Mouse (Mus musculus): ENCODE results near the gene Smg1. TPM values are rescaled to one million over a fixed set of nuclear protein-coding genes. Genes with fewer than 3 reads are reported as not detected.

Gene Smg1
- 10 to 100 TPM; 40.6 to 41.4 TPM for total RNA-seq (2021)
- long read RNA-seq, experiment 1, partial matches to known transcripts: 1 of 2 reads
- long read RNA-seq, experiment 1, other reads (novel, unspliced or antisense): 1 of 2 reads
- long read RNA-seq, experiment 2, partial matches to known transcripts: 2 of 6 reads
- long read RNA-seq, experiment 2, other reads (novel, unspliced or antisense): 4 of 6 reads

DNA sequence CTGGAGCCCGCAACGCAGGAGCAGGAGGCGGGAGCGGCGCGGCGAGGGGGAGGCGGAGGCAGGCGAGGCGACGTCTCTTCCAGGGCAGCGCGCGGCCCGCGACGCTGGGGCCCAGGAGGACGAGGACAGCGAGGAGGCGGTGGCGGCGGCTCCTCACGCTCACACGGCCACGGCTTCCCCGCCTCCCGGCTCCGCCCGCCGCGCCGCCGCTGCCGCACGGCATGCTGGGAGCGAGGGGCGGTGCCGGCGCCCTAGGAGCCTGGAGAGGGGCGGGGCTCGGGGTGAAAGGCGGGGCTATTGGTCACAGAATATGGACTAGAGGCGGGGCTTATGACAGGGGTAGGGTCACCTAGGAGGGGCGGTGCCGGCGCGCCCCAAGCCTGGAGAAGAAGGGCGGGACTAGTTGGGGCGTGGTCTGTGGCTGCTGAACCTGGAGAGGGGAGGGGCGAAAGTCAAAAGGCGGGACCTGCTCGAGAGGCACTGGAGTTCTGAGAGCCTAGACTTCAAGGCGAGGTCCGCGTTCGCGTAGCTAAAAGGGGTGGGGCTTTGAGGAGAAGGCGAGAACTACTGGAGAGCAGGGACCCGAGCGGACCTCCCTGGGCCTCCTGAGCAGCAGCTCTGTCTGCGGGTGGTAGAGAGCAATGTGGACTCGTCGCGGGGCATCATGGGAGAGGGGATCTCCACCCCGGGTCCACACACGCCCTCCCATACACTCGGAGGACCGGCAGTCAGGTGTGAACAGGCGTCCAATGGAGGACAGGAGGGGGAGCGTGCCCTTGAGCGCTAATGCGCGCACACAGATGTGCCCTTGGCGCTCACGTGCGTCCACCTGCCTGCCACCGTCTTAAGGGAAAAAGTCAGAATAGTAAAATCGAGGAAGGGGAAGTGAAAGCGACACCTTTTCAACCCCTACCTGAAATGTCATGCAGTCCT is at the start of gene Smg1:
Gene Smg1, minus strand, starts transcription at position 218 of the 933 bp plus-strand sequence.
- peak; percentile 99 for DNase-seq (ENCODE audit: low spot score in 2 of 2)

DNA sequence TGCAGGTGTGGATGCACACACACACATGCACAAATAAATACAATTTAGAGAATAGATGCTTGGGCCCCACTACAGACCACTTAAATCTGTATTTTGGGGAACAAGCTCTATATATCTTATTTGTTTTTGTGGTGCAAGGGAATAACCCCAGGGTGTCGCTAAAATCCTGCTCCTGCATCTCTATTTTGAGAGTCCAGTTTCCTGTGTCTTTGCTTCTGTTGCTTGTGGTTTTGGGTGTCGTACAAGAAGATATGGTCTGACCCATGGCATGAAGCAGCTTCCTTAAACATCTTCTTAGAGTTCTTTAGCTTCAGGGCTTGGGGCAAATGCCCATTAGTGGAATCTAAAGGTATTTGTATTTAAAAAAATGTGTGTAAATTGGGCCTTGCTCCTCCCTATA is 39.7 kb upstream of the Smg1 start:
- DNase-seq (ENCODE audit: low spot score in 2 of 2): no peak

DNA sequence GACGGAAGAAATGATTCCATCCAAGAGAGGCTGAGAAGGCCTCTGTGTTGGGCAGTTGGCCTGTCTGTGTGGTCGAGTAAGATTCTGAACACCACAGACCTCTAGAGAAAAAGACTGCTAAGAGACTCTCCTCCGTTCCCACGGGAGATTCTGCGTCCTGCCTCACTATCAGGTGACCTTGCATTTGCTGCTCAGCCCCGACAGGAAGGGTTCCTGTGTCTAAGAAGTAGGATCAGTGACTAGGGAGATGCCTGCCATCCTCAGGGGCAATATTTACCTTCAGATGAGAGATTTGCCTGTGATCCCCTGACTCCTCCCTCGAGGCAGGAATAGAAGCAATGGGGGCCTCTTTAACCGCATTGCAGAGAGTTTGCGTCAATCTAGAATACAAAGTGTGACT is 39.1 kb upstream of the Smg1 start:
- no peak for DNase-seq (ENCODE audit: low spot score in 2 of 2)

DNA sequence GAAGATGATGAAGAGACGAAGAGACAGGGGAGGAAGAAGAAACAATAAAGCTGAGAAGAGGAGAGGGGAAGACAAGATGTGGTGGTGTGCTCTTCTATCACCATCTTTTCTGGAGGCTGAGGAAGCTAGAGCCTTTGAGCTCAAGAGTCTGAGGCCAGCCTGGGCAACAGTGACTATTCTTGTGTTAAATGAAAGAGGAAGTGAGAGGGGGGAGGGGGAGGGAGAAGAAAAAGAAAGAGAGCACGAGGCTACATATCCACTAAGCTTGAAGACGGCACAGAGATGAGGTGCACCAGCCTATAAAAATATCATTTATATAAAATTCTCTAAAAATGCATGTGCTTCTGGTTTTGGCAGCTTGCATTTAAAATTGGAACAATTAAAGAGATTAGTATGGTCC is 36.1 kb upstream of the Smg1 start:
- no peak for DNase-seq (ENCODE audit: low spot score in 2 of 2)

DNA sequence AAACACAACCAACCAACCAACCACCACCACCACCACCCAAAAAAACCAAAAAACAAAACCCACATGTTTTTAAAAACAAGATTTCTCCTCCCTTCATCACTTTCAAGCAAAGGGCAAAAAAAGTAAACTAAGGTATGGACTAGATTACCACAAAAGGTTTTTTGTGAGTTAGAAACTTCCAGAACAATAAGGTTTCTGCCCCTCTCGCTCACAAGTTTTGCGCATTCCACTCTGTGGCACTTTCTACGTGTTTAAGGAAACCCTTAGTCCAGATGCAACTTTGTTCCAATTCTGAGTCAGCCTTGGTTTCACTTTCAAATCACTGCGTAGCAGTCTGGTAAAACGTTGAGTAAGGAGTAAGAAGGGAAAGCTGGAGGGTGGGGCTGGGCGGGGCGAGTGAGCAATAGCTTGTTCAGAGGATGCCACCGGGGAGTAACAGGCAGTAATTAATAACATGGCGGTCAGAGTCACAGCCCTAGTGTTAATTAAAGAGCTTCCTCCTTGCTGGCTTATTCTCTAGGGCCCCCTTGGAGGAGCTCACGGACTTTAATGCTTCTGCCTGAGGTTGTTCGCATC is 34.0 kb upstream of the Smg1 start:
- DNase-seq (ENCODE audit: low spot score in 2 of 2): peak in 1 of 2 experiments; percentile 23

DNA sequence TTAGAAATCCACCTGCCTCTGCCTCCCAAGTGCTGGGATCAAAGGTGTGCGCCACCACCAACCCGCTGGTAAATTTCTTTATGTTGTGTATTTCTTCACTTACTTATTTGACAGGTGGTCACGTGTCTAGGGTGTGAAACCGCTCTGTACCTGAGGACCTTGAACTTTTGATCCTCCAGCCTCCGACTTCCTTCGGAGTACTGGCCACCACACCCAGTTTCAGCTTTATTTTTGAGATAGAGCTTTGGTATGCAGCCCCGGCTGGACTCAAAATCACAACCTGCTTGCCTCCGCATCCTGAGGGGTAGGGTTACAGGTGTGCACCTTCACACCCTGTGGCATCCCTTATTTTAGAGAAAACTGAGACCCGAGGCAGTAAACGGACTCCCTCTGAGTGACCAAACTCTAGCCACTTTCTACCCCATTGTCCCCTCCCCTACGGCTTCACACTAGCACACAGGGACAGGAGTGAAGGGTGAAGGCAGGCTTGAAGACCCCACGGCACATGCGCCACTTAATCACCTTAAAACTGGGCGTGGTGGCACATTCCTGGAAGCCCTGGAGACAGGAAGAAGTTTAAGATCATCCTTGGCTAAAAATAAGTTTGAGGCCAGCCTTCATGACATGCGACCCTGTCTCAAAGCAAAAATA is 33.3 kb upstream of the Smg1 start:
- no peak for DNase-seq (ENCODE audit: low spot score in 2 of 2)

DNA sequence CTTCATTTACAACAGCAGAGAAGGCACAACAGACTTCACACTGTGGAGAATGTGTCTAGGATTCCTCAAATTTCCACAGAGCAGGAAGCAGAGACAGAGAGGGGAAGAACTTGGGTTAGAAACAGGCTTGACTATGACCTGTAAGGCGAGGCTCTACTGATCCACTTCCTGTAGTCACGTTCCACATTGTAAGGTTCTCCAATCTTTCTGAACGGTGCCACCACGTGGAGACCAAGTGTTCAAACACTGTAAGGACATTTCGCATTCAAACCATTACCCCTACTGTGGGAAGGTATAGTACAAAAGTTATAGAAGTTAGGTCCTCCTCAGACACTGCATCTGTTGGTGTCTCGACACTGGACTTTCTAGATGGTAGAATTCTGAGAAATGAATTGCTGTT is 31.8 kb upstream of the Smg1 start:
- DNase-seq (ENCODE audit: low spot score in 2 of 2): no peak

DNA sequence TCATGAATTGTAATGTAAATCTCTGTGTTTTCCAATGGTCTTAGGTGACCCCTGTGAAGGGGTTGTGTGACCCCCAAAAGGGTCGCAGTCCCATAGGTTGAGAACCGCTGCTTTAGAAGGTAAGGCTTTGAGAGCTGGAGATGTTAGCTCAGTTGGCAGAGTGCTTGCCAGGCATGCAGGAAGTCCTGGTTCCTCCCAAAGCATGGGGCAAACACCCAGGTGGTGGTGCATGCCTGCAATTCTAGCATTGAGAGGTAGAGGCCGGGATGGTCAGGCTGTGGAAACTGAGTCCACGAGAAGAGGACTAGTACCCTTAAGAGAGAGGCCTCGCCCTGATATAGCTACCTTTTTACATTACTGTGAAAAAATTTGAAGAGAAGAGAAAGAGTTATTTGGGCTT is 31.4 kb upstream of the Smg1 start:
- DNase-seq (ENCODE audit: low spot score in 2 of 2): no peak

DNA sequence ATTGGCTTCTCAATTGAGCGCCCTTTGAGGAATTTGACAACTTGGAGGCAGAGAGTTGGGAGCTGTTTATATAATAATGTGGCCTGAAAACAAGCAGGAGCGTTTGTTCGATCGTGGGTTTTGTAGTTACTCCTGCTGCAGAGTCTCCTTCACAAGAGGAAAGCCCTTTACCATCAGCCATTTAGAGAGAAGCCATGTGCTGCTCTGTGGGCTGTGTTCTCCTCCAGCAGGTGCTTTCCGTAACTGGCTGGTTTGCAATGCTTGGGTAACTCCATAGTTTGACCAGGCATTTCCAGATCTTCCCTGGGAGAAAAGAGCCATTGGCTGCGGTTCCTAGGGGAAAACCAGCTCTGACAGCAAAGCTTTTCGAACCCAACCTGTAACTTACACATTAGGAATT is 30.7 kb upstream of the Smg1 start:
- DNase-seq (ENCODE audit: low spot score in 2 of 2): no peak

DNA sequence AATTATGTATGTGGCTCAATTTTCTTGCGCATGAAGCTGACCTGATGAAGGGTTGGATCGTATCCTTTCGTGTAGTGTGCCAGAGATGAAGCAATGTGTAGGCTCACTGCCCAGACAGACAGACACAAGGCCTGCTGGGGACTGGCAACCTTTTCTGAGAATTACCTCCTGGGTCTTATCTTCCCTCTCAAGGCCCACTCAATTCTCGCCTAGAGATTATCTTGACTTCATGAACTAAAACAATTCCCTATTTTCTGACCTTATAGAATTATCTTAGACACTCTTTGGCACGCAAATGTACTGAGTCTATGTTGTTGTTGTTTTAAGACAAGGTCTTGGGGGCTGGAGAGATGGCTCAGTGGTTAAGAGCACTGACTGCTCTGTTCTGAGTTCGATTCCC is 22.6 kb upstream of the Smg1 start:
- peak in 1 of 2 experiments; percentile 31 for DNase-seq (ENCODE audit: low spot score in 2 of 2)

DNA sequence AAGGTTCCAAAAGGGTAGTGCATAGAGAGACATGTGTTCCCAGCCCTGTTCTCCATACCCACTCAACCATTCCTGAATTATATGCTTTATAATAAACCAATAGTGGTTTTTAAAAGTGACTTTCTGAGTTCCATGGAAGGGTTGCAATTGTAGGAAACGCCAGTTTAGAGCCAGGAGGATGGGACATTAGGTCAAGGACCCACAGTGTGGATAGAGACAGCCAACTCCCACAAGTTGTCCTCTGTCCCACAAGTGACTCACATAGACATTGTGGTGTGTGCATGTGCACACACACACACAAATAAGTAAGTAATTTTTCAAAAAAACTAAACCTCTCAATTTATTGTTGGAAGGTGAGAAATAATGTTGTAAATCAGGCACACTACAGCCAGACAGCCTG is 20.1 kb upstream of the Smg1 start:
- DNase-seq (ENCODE audit: low spot score in 2 of 2): no peak

DNA sequence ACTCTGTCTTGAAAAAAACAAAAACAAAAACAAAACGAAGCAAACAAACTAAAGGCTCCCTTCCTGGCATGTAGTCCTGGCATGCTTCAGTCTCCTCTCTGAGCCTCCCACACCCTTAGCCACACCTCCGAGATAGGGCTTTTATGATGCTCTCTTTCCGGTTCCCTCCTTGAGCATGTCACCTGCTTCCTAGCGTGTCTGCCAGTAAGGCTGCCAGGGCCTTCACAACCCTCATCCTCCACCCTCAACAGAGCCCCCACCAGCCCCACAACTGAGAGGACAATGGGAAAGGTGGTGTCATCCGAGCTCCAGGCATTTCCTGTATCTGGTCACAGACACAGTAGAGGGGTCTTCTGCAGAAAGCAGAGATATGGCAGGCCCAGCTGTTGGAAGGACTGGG is 18.9 kb upstream of the Smg1 start:
- DNase-seq (ENCODE audit: low spot score in 2 of 2): no peak

DNA sequence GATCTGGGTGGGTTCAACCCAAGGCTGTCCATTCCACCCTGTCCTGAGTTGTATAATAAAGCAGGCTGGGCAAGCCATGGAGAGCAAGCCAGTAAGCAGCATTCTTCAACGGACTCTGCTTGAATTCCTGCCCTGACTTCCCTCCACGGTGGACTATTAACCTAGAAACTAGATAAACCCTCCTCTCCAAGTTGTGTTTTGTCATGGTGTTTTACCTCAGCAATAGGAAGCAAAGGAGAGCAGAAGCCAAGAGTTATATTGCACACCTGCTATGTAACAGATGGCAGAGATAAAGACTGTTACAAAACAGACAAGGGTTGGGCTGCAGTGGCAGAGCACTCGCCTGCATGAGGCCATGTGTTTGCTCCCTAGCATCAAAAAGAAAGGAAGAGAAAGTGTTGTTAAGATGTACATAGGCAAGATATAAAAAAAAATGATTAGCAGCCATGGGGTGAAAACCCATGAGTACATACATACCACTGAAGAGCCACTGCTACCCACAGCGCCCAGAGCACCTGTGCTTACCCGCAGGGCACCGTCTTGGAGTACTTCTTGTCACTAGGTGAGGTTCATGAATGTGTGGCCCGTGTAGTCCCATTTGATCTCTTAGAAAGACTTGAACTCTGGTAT is 16.3 kb upstream of the Smg1 start:
- DNase-seq (ENCODE audit: low spot score in 2 of 2): no peak

DNA sequence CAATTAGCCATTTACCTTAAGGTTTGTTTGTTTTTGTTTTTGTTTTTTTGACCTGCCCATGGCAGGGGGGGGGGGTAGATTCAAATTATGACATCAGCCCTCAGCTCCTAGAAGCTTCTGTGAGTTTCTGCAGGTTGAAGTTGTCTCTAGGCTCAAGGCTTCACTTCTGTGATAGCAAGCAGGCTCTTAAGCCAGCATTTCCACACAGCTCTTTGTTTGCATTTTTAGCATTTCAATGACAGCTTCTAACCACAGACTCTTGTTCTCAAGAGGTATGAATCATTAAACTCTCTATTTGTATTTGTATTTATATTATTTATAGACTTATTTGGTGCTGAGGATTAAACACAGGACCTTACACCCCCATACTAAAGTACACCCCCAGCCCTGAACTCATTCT is 15.0 kb upstream of the Smg1 start:
- no peak for DNase-seq (ENCODE audit: low spot score in 2 of 2)

DNA sequence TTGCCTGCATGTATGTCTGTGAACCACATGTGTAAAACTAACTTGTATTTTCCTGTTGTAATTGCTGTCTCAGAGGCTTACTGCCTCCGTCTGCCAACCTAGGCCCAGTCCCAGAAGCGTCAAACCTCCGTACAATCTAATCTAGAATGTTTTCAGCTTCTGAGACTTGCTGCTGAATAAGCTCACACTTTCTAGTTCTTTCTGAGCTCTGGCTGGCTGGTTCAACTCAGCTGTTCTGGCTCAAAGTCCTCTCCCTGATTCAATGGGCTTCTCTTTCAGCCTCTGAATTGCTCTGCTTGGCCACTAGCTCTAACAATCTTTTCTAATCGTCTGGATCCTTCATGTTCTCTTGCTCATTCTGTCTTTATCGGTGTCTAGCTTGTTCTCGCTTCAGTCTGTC is 13.3 kb upstream of the Smg1 start:
- DNase-seq (ENCODE audit: low spot score in 2 of 2): no peak

DNA sequence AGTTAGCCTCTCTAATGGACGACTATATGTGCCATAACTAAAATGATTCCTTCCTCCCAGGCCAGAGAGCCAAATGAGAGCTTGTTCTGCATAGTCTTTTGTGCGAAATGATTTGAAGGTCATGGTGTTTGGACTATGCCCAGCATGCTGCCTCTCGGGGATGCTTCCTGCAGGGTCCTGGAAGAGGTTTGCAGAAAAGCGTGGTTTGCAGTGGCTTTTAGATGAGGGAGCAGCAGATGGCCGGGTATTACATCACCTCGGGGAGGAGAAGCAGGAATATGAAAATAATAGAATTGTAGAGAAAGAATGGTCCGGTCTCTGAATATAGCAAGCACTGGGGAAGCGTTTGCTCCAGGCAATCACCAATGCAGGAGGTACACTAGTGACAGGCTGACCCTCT is 11.0 kb upstream of the Smg1 start:
- no peak for DNase-seq (ENCODE audit: low spot score in 2 of 2)

DNA sequence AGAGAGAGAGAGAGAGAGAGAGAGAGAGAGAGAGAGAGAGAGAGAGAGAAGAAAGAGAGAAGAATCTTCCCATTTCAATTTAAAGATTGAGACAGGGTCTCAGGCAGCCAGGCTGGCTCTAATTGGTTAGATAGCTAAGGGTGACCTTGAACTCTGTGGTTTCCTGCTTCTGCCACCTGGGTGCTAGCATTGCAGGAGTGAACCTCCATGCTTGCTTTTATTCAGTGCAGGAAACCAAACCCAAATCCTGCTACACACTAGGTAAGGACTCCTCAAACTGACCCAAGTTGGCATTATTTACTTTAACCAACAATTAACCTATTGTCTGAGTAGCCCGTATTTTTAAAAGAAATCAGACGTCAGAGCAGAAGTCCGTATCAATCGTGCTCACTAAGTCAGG is 10.5 kb upstream of the Smg1 start:
- no peak for DNase-seq (ENCODE audit: low spot score in 2 of 2)

DNA sequence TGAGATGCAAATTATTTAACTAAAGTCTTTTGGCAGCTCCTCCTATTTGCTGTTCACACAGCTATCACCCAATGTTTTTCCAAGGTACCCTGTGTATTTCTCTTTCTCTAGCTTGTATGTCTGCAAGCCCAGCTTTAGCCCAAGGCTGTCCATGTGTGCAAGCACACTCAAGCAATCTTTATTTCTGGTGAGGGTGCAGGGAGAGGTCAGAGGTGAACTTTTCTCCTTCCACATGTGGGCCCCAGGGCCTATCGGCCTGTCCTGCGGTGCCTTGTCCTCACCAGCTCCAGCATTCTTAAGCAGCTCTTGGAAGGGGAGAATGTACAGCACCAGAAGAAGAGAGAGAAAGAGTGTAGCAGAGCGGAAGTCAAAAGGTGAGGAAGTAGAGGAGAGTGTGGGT is 9.5 kb upstream of the Smg1 start:
- no peak for DNase-seq (ENCODE audit: low spot score in 2 of 2)

DNA sequence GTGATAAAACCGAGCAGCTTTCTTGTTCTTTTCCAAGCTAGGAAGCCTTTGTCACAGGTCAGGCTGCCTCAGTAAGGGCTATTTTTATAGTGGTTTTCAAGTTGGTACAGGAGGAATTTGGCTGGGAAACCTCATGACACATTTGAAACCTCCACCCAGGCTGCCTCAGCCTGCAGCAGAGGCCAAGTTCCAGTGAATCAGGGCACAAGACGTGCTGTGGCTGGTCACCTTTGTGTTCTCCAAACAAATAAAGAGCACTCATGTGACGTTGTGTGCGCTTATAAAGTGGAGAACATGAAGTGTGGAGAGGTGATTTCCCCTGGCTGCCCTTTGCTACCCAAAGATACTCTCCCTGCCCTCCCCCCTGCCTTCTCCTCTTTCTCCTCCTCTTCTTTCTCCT is 8.9 kb upstream of the Smg1 start:
- peak; percentile 26 to 33 for DNase-seq (ENCODE audit: low spot score in 2 of 2)

DNA sequence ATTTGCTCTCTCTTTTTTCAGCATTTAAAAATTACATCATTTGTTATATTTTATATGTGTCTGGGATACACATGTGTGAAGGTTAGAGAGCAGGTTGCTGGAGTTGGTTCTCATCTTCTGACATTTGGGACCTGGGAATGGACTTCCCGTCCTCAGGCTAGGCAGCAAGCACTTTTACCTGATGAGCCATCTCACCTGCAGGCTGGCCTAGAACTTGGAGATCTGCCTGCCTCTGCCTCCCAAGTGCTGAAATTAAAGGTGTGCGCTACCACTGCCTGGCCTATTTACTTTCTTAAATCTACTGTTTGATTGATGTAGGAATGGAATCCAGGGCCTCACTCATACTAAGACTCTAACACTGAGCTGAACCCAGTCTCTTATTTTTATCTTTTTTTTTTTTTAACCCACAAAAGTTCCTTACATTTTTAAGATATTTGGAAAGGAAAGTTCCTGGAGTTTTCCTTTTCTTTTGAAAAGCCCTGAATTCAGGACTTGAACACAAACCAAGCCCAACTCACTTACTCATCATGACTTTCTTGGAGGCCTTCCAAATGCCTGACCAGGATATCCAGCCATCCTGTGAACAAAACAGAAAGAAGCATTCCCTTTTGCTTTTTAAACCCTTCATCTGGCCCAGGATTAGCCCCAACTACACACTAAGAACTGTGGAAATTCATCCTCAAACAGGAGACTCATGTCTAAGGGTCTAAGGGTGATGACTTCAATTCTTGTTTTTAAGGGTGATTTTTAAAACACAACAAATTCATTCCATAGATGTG is 8.1 kb upstream of the Smg1 start:
- peak in 1 of 2 experiments; percentile 31 for DNase-seq (ENCODE audit: low spot score in 2 of 2)

All from adrenal gland, adult 18-20 months (tissue).